Mouse (Mus musculus) skeletal muscle tissue, adult 2 months (tissue): ENCODE results near the gene Prpf18.
A peak's percentile ranks its signal among the peaks of the same experiment; 100 is the strongest.
"Not testable (repeated sequence)": the region's sequence is repeated elsewhere in the genome, so short reads cannot be mapped to it uniquely, and the experiment has no call there.

Experiments used
- DNase-seq: peaks from one replicate; pipeline ENCODE4 v3.0.0-alpha.2; 2012; ENCODE audit warnings: low read depth, low spot score

The Prpf18 gene

GRCm38 (mm10) chr2:4615014-4615546 lies 36.8 kb downstream of the Prpf18 start:
- DNase-seq, result no peak

- DNase-seq, result not testable (repeated sequence)
Observed at GRCm38 (mm10) chr2:4614276-4614929, 37.5 kb downstream of the Prpf18 start.

GRCm38 (mm10) chr2:4611704-4612103 lies 40.2 kb downstream of the Prpf18 start:
- no peak for DNase-seq

- no peak for DNase-seq
Observed at GRCm38 (mm10) chr2:4611295-4611694, 40.6 kb downstream of the Prpf18 start.

- no peak for DNase-seq
Observed at GRCm38 (mm10) chr2:4609433-4609832, 42.5 kb downstream of the Prpf18 start.

GRCm38 (mm10) chr2:4608253-4608652 lies 43.7 kb downstream of the Prpf18 start:
- DNase-seq, result no peak

- no peak for DNase-seq
Observed at GRCm38 (mm10) chr2:4606559-4606958, 45.4 kb downstream of the Prpf18 start.

- DNase-seq, result no peak
Observed at GRCm38 (mm10) chr2:4603361-4603945, 48.5 kb downstream of the Prpf18 start.

- peak; percentile 47 for DNase-seq
Observed at GRCm38 (mm10) chr2:4601034-4601890, 50.7 kb downstream of the Prpf18 start.

- no peak for DNase-seq
Observed at GRCm38 (mm10) chr2:4596992-4597391, 54.9 kb downstream of the Prpf18 start.

GRCm38 (mm10) chr2:4593878-4594387 lies 58.0 kb downstream of the Prpf18 start:
- DNase-seq, result no peak

- peak; percentile 70 for DNase-seq
Observed at GRCm38 (mm10) chr2:4593433-4593832, 58.5 kb downstream of the Prpf18 start.

GRCm38 (mm10) chr2:4592666-4593065 lies 59.2 kb downstream of the Prpf18 start:
- no peak for DNase-seq

- no peak for DNase-seq
Observed at GRCm38 (mm10) chr2:4591647-4592046, 60.3 kb downstream of the Prpf18 start.

- DNase-seq, result no peak
Observed at GRCm38 (mm10) chr2:4587685-4588409, 64.1 kb downstream of the Prpf18 start.

GRCm38 (mm10) chr2:4586245-4586644 lies 65.7 kb downstream of the Prpf18 start:
- peak; percentile 48 for DNase-seq

GRCm38 (mm10) chr2:4584252-4584651 lies 67.7 kb downstream of the Prpf18 start:
- DNase-seq, result no peak

GRCm38 (mm10) chr2:4582930-4583329 lies 69.0 kb downstream of the Prpf18 start:
- no peak for DNase-seq

- no peak for DNase-seq
Observed at GRCm38 (mm10) chr2:4580666-4581065, 71.2 kb downstream of the Prpf18 start.

GRCm38 (mm10) chr2:4579357-4580068 lies 72.4 kb downstream of the Prpf18 start:
- DNase-seq, result no peak

- DNase-seq, result no peak
Observed at GRCm38 (mm10) chr2:4578291-4578690, 73.6 kb downstream of the Prpf18 start.
